Mouse (Mus musculus): ENCODE results near the gene Tmbim7.
"Not testable (repeated sequence)": the region's sequence is repeated elsewhere in the genome, so short reads cannot be mapped to it uniquely, and the experiment has no call there.

Gene Tmbim7

DNA sequence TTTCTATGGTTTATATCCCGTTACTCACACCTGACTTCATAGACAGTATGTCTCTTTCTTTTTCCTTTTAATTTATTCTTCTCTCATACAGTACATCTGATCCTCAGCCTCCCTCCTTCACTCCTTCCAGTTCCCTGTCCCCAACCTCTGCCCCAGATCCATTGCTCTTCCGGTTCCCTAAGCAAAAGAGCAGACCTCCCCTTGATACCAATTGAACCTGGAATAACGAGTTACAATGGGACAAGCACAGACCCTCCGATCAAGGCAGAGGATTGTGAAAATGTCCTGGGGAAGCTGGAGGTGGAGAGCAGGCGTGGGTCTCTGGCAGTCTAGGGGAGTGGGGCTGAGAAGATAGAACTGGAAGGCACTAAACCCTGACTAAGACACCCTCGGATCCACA, at the start of gene Tmbim7:
Tmbim7 (plus strand) TSS at position 301 of the 400 bp plus-strand sequence.
- no peak for DNase-seq (ENCODE audit: low read depth, low spot score)

DNA sequence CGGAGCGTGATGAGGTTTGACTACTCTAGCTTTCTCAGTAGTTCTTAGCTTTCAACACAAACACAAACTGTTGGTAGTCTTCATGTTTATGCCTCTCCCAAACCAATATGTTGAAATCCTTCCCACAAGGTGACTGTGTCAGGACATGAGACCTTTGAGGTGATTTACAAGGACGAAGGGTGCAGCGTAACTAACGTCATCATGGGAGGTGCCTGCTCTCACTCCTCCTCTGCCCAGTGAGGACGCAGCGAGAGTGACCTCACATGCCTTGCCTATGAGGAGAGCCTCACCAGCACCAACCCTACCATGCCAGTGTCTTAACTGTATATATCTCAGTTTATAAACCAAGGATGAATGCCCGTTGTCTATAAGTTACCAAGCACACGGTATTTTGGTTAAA, 43.9 kb upstream of the Tmbim7 start:
- no peak for DNase-seq (ENCODE audit: low read depth, low spot score)

DNA sequence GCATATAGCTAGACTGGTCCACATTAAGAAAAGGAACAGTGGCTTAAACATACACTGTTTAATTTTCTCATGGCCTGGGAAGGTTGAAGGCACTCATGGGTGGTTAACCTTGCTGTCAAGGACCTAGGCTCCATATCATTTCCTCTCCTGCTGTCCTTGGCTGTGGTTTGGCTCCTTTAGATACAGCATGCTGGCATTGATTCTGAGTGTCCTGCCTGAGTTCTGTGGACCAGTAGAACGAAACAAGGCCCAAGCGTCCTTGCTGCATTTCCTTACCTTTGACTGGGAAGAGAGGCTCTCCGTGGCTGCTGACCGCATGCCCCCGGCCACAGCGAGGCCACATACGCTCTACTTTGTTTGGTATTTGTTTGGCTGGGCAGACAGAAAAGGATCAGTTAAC, 41.7 kb upstream of the Tmbim7 start:
- no peak for DNase-seq (ENCODE audit: low read depth, low spot score)

DNA sequence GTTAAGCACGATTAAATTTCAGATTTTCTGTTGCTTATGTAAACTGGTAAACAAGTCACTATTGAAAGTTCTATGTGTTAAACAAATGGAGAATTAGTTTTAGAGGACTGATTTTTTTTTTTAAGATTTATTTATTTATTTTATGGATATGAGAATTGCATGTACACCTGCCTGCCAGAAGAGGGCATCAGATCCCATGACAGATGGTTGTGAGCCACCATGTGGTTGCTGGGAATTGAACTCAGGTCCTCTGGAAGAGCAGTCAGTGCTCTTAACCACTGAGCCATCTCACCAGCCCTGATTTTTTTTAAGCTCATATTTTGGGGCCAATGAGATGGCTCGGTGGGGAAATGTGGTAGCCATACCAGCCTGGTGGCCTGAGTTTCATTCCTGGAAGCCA, 39.1 kb upstream of the Tmbim7 start:
- not testable (repeated sequence) for DNase-seq (ENCODE audit: low read depth, low spot score)

DNA sequence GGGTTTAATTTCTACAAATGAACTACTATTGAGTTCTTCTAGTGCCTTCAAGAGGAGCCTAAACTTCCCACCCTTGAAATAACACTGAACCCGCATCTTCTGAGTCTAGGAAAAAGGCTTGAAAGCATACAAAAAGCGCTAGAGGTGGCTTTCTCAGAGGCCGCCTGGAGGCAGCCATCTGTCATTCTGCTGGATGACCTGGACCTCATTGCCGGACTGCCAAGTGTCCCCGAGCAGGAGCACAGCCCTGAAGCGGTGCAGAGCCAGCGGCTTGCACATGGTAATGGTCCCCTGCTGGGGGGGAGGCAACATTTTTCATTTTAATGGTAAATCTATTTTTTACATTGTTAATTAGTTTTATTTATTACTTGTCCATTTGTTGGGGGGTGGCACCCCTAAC, 30.5 kb upstream of the Tmbim7 start:
- DNase-seq (ENCODE audit: low read depth, low spot score) = no peak

DNA sequence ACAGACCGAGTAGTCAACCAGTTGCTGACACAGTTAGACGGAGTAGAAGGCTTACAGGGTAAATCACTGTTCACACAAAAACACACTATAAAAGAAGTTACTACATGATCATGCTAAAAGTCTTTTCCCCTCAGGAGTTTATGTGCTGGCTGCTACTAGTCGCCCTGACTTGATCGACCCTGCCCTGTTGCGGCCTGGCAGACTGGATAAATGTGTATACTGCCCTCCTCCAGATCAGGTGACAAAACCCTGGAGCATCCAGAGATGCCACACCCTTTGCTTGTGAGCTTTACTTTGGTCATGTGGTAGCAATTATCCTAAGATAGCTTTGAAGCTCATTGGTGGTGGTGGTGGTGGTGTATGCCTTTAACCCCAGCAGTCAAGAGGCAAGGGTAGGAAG, 20.9 kb upstream of the Tmbim7 start:
- no peak for DNase-seq (ENCODE audit: low read depth, low spot score)

DNA sequence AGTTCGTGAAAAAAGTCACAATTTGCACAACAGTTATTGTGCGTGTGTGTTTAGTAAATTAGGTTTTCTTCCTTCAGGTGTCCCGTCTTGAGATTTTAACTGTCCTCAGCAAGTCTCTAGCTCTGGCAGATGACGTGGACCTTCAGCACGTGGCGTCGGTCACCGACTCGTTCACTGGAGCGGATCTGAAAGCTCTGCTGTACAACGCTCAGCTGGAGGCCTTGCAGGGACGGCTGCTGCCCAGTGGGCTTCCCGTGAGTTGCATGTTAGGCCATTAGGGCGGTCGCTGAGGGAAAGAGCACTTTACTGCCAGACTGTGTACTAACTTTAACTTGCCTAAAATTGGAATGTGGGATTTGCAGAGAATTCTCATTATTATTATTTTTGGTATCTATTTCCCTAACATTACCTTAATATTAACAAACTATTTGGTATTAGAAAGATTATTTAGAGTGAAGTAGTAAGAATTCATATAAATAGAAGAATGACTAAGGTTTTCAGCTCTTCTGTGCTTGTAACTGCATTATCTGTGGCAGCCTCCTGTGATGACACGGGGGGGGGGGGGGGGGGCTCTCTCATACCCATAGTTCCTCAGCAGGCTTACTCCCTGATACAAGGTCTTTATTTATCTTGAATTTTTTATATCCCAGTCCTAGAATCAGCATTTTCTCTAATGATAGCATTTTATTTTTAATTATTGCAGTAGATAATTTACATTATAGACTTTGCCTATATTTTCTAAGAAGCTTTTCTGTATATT, 19.3 kb upstream of the Tmbim7 start:
- no peak for DNase-seq (ENCODE audit: low read depth, low spot score)

DNA sequence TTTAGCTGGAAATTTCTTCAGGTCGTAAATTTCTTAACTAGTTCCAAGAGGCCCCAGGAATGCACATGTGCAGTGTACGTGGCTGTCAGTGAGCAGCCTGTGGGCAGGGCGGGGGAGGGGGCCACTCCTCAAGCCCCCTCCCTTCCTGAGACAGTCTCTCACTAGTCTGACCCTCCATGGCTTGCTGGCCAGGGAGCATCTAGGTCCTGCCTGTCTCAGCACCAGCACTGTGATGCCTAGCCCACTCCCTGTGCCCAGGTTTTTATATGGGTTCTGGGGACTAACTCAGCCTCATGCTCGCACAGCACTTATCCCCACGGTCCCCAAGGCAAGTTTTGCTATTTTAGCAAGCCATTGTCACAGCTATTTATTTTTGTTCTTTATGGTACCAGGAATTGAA, 18.7 kb upstream of the Tmbim7 start:
- DNase-seq (ENCODE audit: low read depth, low spot score) = no peak

DNA sequence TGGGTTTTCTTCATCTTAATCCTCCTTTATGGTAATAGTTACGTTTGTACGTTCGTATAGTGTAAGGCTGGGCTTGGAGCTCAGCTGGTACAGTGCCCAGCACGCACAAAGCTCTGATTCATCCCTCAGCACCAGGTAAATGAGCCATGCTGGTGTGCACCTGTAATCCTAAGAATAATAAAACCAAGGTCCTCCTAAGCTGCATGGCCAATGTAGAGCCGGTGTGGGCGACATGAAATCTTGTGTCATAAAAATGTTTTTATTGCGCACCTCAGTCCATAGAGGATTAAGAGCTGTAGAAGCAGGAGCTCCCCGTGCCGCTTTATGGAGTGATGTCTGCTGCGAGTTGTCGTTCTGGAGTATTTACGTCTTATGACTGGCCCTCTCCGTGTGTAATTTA, 17.7 kb upstream of the Tmbim7 start:
- DNase-seq (ENCODE audit: low read depth, low spot score) = no peak

DNA sequence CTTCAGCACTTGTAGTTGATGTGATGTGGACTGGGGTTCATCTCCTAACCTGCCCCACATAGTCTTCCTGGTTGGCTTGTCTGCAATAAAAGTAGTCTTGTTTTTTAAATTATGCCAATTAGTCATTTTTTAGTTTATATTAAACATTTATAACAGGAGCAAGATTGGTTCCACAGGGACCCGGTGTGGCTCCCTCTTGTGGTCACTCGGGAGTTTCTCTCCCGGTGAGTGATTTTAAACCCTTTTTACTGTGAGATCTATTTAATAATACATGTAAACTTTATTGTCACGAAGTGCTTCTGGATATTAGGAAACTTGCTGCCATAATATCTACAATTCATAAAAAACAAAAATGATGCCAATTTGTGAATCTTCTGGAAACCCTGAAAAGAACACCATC, 17.0 kb upstream of the Tmbim7 start:
- DNase-seq (ENCODE audit: low read depth, low spot score) = no peak

DNA sequence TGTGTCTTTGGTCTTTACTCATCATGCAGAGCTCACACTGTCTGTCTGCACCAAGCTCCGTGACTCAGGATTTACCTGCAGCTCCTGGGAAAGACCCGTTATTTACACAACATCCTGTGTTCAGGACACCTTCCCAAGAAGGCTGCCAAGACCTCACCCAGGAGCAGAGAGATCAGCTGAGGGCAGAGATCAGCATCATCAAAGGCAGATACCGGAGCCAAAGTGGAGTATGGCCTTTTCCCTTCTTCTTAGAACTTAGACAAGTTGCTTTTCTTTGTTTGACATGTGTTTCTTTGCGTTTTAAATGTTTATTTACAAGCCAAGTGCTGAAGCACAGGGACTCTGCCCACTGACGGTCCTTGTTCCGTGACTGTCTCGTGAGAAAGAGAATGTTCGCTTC, 15.7 kb upstream of the Tmbim7 start:
- DNase-seq (ENCODE audit: low read depth, low spot score) = no peak

DNA sequence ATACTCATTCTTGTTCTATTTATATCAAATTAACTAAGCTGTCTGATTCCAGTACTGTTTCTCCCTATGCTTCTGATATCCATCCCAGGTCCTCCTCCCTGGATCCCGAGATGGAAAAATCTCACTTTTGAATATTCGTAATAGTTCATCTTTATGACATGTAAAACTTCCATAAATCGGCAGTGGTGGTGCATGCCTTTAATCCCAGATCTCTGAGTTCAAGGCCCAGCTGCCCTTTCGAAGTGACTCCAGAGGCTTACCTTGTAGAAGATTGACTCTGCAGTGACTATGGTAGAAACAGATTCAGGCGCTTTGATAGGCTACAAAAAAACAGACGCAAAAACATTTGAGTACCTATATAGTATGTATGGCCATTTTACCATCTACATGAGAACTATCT, 6.4 kb upstream of the Tmbim7 start:
- DNase-seq (ENCODE audit: low read depth, low spot score) = no peak

DNA sequence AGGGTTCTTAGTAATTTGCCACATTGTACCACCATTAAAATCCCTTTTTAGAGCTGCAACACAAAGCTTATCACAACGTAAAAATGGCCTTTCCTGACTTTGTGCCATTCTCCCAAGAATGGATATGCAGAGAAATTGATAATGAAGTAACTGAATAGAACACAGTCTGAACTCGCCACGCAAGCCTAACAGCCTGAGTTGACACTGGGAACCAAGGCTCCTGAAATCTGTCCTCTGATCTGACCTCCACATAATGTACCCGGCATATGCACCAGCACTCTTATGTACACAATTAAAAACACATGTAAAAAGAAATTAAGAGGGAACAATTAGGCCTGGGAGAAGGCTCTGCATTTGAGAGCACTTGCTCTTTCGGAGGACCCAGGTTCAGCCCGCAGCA, 5.7 kb upstream of the Tmbim7 start:
- no peak for DNase-seq (ENCODE audit: low read depth, low spot score)

DNA sequence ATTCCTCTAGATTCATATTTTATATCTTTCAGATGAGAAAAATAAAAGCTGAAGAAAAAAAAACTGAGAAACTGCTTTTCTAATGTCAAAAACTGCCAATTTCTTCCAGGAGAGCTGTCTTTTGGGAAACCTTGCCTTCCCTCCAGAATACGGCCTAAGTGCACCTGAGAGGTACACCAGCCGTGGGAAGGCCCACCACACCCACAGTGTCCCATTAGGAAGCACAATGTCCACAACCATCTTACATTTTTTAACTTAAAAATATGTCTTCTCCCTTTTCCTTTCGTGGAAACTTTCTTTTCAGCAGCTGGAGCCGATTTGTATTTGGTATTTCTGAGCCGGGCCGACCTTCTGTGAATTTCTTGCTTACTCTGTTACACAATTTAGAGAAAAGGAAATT, 4.4 kb upstream of the Tmbim7 start:
- no peak for DNase-seq (ENCODE audit: low read depth, low spot score)

DNA sequence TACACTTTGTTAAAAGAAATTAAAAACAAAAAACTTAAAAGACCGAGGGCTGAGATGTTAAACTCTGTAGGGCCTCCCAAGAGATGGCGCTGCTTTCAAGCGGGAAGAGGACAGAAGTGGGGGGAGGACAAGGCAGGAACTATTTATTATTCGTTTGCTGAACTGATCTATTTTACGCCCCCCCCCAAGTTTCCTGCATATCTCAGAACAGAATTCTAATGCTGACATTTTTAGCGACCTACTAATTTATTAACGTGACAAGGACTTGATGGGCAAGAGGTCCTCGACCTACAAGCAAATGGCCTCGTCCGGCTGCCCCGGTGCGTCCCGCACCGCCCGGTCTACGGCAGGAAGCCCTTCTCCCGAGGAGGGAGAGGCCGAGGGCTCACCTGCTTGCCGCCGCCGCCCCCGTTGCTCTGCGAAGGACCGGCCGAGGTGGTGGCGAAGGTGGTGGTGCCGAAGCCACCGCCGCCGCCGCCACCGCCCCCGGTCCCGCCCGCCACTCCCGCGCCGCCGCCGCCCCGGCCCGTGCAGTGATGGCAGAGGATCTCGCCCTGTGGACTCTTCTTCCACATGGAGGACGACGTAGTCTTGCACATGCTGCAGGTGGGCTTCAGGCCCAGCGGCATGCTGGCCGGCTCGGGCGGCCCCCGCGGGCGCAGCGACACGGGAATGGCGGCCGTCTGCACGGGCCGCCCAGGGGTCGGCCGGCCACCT, 3.8 kb upstream of the Tmbim7 start:
- DNase-seq (ENCODE audit: low read depth, low spot score) = peak; percentile 82

DNA sequence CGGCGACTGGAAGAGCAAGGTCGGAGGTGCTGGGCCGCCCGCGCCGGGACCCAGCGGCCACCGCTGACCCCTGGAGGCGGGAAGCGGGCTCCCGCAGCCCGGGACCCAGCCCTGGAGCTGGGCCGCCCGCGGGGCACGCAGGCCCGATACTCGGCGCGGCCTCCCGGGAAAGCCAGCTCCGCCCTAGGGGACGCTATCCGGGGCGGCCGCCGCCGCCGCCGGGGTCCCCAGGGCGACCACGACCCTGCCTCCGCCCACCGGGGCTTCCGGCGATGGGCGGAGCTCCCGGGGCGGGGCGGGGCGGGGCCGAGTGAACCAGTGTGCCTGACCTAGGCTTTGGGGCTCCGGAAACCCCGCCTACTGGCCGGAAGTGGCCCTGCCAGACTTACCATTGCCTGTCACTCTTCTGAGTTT, 3.3 kb upstream of the Tmbim7 start:
- DNase-seq (ENCODE audit: low read depth, low spot score) = peak; percentile 92

DNA sequence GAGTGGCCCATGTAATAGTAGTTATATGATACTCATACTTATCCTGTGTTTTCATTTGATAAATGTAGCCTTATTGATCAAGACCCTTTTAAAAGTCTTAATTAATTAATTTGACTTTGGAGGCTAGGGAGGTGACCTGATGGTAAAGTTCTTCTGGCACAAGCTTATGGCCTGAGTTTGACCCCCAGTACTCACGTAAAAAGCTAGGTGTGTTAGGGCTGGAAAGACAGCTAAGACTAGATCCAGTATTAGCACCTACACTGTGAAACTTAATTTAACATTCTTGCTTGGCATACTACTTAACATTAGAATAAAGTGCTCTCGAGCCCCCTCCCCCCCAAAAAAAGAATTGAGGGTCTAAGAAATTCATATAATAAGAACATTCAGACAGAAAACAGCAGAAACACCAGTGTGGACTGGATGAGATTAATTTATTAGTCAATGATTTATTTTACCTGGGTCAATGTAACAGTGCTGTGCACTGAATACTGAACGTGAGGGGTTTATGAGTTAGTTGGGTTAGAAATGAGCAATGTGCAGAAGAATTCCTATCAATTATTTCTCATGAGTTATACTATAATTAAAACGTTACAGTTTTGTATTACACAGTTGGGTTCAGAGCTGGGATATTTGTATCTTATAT, 2.7 kb upstream of the Tmbim7 start:
- DNase-seq (ENCODE audit: low read depth, low spot score) = peak; percentile 11

DNA sequence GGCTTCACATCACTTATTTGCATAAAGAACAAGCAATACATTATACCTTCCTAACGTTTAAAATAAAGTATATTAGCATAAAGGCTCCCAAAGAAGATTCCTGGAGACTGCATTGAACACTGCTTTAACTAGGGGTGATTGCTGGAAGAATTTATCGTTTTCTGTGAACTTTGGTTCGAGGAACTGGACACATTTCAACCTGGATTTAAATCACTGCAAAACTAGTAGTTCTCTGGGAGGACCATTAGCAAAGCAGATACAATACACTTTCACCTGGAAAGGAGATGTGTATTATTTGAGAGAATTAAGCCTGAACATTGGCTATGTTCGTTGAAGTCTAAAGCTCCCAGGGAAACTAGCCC, 2.2 kb upstream of the Tmbim7 start:
- DNase-seq (ENCODE audit: low read depth, low spot score) = no peak

DNA sequence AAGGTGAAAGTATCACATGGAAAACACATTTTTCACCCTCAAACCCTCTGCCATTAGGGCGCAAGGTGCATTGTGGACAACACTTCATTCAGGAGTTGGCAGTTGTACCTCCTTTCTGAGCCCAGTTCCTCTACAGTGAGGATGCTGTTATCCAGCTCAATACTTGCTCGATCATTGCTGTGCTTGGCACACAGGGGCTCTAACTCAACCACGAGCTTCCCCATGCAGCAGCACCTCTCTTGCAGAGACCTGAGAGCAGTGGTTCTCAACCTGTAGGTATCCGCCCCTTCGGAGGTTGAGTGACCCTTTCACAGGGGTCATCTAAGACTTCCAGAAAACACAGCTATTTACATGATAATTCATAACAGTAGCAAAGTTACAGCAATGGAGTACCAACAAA, 640 bp downstream of the Tmbim7 start:
- DNase-seq (ENCODE audit: low read depth, low spot score) = no peak

DNA sequence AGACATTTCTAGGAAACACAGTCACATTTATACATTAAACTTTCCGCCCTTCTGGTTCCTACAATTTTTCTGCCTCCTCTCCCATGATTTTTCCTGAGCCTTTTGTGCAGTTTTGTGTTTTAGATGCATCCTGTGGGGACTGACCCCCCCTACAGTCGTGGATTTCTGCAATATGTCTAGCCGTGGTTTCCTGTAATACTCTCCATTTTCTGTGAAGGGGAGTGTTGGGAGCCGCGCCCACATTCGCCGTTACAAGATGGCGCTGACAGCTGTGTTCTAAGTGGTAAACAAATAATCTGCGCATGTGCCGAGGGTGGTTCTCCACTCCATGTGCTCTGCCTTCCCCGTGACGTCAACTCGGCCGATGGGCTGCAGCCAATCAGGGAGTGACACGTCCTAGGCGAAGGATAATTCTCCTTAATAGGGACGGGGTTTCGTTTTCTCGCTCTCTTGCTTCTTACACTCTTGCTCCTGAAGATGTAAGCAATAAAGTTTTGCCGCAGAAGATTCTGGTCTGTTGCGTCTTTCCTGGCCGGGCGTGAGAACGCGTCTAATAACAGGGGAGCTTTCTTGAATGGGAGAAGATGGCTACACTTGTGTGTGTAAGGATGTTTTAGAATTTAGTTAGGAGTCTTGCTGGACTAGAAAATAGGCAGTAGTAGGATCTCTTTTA, 2.1 kb downstream of the Tmbim7 start:
- not testable (repeated sequence) for DNase-seq (ENCODE audit: low read depth, low spot score)

DNA sequence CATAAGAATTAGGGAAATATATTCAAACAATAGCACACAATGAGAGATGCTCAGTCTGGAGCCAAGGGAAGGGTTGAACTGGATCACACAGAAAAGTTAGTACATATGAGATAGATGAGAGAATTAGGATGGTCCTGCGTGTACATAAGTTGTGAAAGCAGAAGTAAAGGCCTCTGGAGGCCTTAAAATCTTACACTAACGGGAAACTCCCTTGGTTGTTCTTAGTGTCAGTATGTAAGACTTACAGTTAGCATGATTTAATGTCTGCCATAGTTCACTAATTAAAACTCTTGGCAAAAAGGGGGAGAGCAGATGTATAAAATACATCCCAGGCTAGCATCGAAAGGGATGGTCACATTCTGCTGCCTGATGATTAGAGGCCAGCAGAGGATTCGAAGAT, 2.8 kb downstream of the Tmbim7 start:
- DNase-seq (ENCODE audit: low read depth, low spot score) = no peak

DNA sequence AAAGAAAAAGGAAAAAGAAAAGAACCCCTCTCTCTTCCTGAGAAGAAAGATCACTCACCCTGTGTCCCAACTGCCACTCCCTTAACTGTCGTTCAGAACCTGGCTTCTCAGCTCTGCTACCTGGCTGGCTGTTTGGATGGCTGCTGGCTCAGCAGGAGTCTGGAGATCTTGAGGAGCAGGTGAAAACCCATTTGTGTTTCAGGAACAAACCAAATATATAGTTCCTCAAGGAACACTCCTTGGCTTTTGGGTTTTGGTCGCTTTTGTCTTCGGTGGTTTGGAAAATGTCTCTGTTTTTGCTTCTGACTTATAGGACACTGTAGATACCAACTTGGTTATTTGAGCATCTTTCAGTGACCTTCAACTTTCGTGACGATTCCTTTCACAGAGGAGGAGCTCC, 6.1 kb downstream of the Tmbim7 start, which contains the start of gene Gatad1:
Gatad1 (minus strand) TSS at position 101 of the 400 bp plus-strand sequence.
- DNase-seq (ENCODE audit: low read depth, low spot score) = no peak
